Mouse (Mus musculus) lung, embryonic 16.5 days (tissue): ENCODE measurements around the gene Cfb. TPM values are rescaled to one million over a fixed set of nuclear protein-coding genes. Genes with fewer than 3 reads are reported as not detected.

ENCODE experiments used
- ATAC-seq: fragments of 200-750 bp; cut with Nextera tagmentation; 2 replicates; pipeline ENCODE4 v1.8.0; 2017; ENCODE audit warnings: low read depth, mild to moderate bottlenecking, moderate library complexity
- H3K27ac ChIP-seq: fragments of 300-500 bp; sonication (generic); 2 replicates; pipeline ENCODE4 v1.5.1; 2014; ENCODE audit warnings: mild to moderate bottlenecking, control low read depth, low read length
- H3K27me3 ChIP-seq: fragments of 300-500 bp; sonication (generic); 2 replicates; pipeline ENCODE4 v1.6.1; 2014; ENCODE audit warnings: low read depth, low read length, mixed read lengths; ENCODE audit not compliant: control insufficient read depth, insufficient read depth
- H3K36me3 ChIP-seq: fragments of 300-500 bp; sonication (generic); 2 replicates; pipeline ENCODE4 v1.6.1; 2014; ENCODE audit warnings: low read length; ENCODE audit not compliant: control insufficient read depth, insufficient read depth
- H3K4me1 ChIP-seq: fragments of 300-500 bp; sonication (generic); replicated peaks from 2 replicates; pipeline ENCODE4 v1.6.1; 2014; ENCODE audit warnings: low read length, mixed read lengths; ENCODE audit not compliant: control insufficient read depth, insufficient read depth
- H3K4me2 ChIP-seq: fragments of 300-500 bp; sonication (generic); 2 replicates; pipeline ENCODE4 v1.6.1; 2014; ENCODE audit warnings: low read depth, low read length, control low read depth
- H3K4me3 ChIP-seq: fragments of 300-500 bp; sonication (generic); 2 replicates; pipeline ENCODE4 v1.5.1; 2014; ENCODE audit warnings: mild to moderate bottlenecking, low read length, control low read depth
- H3K9ac ChIP-seq: fragments of 300-500 bp; sonication (generic); 2 replicates; pipeline ENCODE4 v1.6.1; 2014; ENCODE audit warnings: low read length, control low read depth
- H3K9me3 ChIP-seq: fragments of 300-500 bp; sonication (generic); 2 replicates; pipeline ENCODE4 v1.6.1; 2016; ENCODE audit warnings: low read length; ENCODE audit not compliant: control insufficient read depth
- WGBS: fragments of 180-500 bp; shearing (Covaris S2); extraction: QIAGEN DNeasy Blood & Tissue Kit; methylation state at CpG from one replicate; pipeline ENCODE4 v1.1.7; 2014; 5-methylcytosine and 5-hydroxymethylcytosine counted together
- polyA plus RNA-seq: library from polyadenylated mRNA; unstranded; fragments of >200 nt; fragmentation: Nextera tagmentation; extraction: Ambion mirVana; gene quantifications from 2 replicates; pipeline ENCODE4 v1.2.1, GENCODE M21; 2015

The Cfb gene
- polyA plus RNA-seq, 1 experiment from 2014 or later = 1.8 TPM

- no peaks in the 10 kb centered on the region for H3K36me3 ChIP-seq
- no peak overlapping the region for H3K4me3 ChIP-seq
- H3K9me3 ChIP-seq = no peaks in the 10 kb centered on the region
- no peak overlapping the region for H3K9ac ChIP-seq
- WGBS = 80% methylated on average over 12 of the region's 12 CpGs
- H3K27ac ChIP-seq = no peak overlapping the region
- ATAC-seq = no peak
- H3K4me2 ChIP-seq = no peak overlapping the region
- peaks cover 4% of the 10 kb centered on the region; the same call in 1 of the 2 replicates for H3K4me1 ChIP-seq
- no peaks in the 10 kb centered on the region for H3K27me3 ChIP-seq
Measured at GRCm38 (mm10) chr17:34890074-34890743, 27.9 kb upstream of the Cfb start.

DNA sequence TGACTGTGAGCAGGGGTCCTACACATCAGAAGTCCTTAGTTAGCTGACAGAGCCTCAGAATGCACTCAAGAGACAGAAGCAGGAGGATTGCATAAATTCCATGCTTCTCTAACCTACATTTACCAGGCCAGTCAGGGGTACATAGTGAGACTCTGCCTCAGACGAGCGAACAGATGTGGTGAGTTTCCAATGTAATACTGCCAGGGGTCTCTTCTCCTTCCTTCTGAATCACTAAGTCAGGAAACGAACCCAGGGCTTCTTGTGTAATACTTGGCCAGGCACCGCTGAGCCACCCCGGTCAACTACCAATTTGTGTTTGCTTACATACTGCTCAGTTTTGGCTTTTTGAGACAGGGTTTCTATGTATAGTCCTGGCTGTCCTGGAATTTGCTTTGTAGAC is 25.6 kb upstream of the Cfb start:
- Histone ChIP-seq H3K9ac (no peak overlapping the region), H3K4me2 (no peak overlapping the region), H3K27me3 (no peaks in the 10 kb centered on the region), H3K27ac (no peak overlapping the region), H3K9me3 (no peaks in the 10 kb centered on the region), H3K36me3 (no peaks in the 10 kb centered on the region), H3K4me1 (no peaks in the 10 kb centered on the region), H3K4me3 (no peak overlapping the region)
- WGBS = 82% methylated on average over 5 of the region's 5 CpGs
- no peak for ATAC-seq

- 70% methylated on average over 3 of the region's 3 CpGs for WGBS
- no peak overlapping the region for H3K4me3 ChIP-seq
- H3K27ac ChIP-seq = no peak overlapping the region
- H3K27me3 ChIP-seq = no peaks in the 10 kb centered on the region
- H3K9ac ChIP-seq = no peak overlapping the region
- H3K9me3 ChIP-seq = no peaks in the 10 kb centered on the region
- no peak for ATAC-seq
- no peaks in the 10 kb centered on the region for H3K36me3 ChIP-seq
- H3K4me1 ChIP-seq = no peaks in the 10 kb centered on the region
- no peak overlapping the region for H3K4me2 ChIP-seq
Measured at GRCm38 (mm10) chr17:34885615-34886014, 23.3 kb upstream of the Cfb start.

GRCm38 (mm10) chr17:34884704-34885103 is 22.4 kb upstream of the Cfb start:
- no peaks in the 10 kb centered on the region for H3K27me3 ChIP-seq
- H3K4me1 ChIP-seq = no peaks in the 10 kb centered on the region
- no peak overlapping the region for H3K4me3 ChIP-seq
- no peaks in the 10 kb centered on the region for H3K36me3 ChIP-seq
- 85% methylated on average over 6 of the region's 6 CpGs for WGBS
- H3K9me3 ChIP-seq = no peaks in the 10 kb centered on the region
- no peak overlapping the region for H3K9ac ChIP-seq
- ATAC-seq = no peak
- H3K4me2 ChIP-seq = no peak overlapping the region
- H3K27ac ChIP-seq = no peak overlapping the region

DNA sequence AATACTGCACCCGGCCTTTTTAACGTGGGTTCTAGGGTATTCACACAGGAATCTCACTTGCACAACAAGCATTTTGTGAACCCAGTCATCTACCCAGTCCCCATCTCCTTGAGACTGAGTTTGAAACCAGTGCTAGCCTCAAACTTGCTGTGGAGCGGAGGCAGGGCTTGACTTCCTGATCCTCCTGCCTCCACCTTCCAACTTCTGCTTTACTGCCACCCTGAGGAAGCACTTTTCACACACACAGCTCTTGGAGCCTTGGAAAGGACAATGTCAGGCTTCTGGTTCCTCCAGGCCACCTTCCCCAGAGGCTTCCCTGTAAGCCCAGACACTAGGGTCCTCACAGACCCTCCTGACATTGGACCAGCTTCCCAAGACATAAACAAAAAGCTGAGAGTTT is 21.0 kb upstream of the Cfb start:
- WGBS = 73% methylated on average over 3 of the region's 3 CpGs
- H3K9ac ChIP-seq = no peak overlapping the region
- H3K27ac ChIP-seq = no peak overlapping the region
- ATAC-seq = no peak
- no peaks in the 10 kb centered on the region for H3K9me3 ChIP-seq
- H3K4me1 ChIP-seq = no peaks in the 10 kb centered on the region
- no peak overlapping the region for H3K4me3 ChIP-seq
- no peaks in the 10 kb centered on the region for H3K36me3 ChIP-seq
- no peaks in the 10 kb centered on the region for H3K27me3 ChIP-seq
- H3K4me2 ChIP-seq = no peak overlapping the region

DNA sequence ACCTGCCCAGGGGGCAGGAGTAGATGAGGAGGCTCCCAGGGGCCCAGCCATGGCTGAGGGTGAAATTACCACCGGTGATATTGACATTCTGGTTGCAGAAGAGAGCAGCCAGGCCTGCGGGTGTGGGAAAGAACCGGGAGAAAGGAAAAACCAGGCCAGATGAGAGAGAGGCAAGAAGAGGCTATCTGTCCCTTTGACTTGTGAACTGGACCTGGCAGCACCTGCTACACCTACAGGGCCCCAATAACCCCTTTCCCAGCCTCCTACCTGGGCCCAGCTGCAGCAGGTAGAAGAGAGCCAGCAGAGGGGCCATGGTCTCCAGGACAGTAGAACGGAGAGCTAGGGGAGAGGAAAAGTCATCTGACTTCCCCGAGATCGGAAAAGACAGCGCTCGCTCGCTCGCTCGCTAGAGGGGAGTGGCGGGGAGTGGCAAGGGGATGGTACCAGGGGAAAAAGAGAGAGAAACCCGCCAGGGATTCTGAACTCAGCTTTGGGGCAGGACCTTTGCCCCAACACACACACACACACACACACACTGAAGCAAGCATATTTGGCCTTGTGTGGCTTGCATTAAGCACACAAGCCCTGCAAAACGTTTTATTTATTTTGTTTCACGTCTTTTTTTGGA is 19.5 kb upstream of the Cfb start, which contains the start of gene Gm20547:
Gene Gm20547 (minus strand): TSS at position 360 of the 628 bp plus-strand sequence.
- ATAC-seq = no peak
- Histone ChIP-seq H3K9me3 (no peaks in the 10 kb centered on the region), H3K9ac (no peak within 1 kb of the TSS), H3K27me3 (no peaks in the 10 kb centered on the region), H3K36me3 (no peaks in the 10 kb centered on the region), H3K27ac (no peak within 1 kb of the TSS), H3K4me2 (no peak within 1 kb of the TSS), H3K4me1 (no peaks in the 10 kb centered on the region), H3K4me3 (no peak within 1 kb of the TSS)
- WGBS = 12% methylated on average over 15 of the region's 15 CpGs

GRCm38 (mm10) chr17:34881166-34881565 is 18.8 kb upstream of the Cfb start:
- H3K4me3 ChIP-seq = no peak overlapping the region
- H3K4me1 ChIP-seq = no peaks in the 10 kb centered on the region
- ATAC-seq = no peak

DNA sequence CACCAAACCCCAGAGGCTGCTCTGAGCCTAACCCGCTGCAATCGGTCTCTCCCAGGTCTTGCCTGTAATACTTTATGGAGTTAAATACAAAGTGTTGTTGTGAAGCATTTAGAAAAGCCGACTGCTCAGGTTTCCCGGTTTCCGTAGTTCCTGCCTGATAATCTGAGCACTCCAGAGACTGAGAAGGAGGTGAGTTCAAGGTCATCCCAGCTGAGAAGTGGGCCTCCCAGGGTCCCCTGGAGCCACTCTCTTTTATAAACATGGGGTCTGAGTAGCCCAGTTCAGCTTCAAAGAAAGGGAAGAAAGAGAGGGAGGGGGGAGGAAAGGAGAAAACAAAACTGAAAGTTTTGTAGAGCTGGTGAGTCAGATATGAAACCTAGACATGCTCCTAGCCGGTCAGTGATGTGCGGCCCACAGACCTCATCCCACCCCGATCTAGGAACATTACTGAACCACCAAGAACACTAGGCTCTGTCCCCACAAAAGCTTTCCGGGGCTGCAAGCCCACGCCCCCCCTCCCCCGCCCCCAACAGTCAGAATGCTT is 17.1 kb upstream of the Cfb start, which contains the start of gene Zbtb12:
Gene Zbtb12 (plus strand): TSS at position 148 of the 544 bp plus-strand sequence.
- H3K36me3 ChIP-seq = no peaks in the 10 kb centered on the region
- H3K9me3 ChIP-seq = no peaks in the 10 kb centered on the region
- no peak within 1 kb of the TSS for H3K27ac ChIP-seq
- H3K4me1 ChIP-seq = no peaks in the 10 kb centered on the region
- H3K9ac ChIP-seq = no peak within 1 kb of the TSS
- no peak within 1 kb of the TSS for H3K4me2 ChIP-seq
- no peak for ATAC-seq
- no peaks in the 10 kb centered on the region for H3K27me3 ChIP-seq
- 44% methylated on average over 11 of the region's 11 CpGs for WGBS
- no peak within 1 kb of the TSS for H3K4me3 ChIP-seq

More at GRCm38 (mm10) chr17:34881166-34881565, 18.8 kb upstream of the Cfb start:
- no peaks in the 10 kb centered on the region for H3K9me3 ChIP-seq
- H3K36me3 ChIP-seq = no peaks in the 10 kb centered on the region
- H3K27ac ChIP-seq = no peak overlapping the region
- H3K4me2 ChIP-seq = no peak overlapping the region
- no peaks in the 10 kb centered on the region for H3K27me3 ChIP-seq
- no peak overlapping the region for H3K9ac ChIP-seq

- 82% methylated on average over 6 of the region's 6 CpGs for WGBS
Measured at GRCm38 (mm10) chr17:34874321-34874720, 12.0 kb upstream of the Cfb start.

More at GRCm38 (mm10) chr17:34874321-34874720, 12.0 kb upstream of the Cfb start:
- Histone ChIP-seq H3K4me3 (no peak overlapping the region), H3K4me1 (no peaks in the 10 kb centered on the region), H3K36me3 (no peaks in the 10 kb centered on the region), H3K27ac (no peak overlapping the region), H3K9ac (no peak overlapping the region), H3K4me2 (no peak overlapping the region), H3K9me3 (no peaks in the 10 kb centered on the region), H3K27me3 (no peaks in the 10 kb centered on the region)
- ATAC-seq = no peak
